Mouse (Mus musculus) CD4-positive, CD25-positive, alpha-beta regulatory T cell, adult 2 months (primary cell): ENCODE measurements around the gene Cnih2.

Source experiments
- DNase-seq: peaks from one replicate; pipeline ENCODE4 v3.0.0-alpha.2; 2012; ENCODE audit warnings: low read depth, low spot score

The Cnih2 gene

DNA sequence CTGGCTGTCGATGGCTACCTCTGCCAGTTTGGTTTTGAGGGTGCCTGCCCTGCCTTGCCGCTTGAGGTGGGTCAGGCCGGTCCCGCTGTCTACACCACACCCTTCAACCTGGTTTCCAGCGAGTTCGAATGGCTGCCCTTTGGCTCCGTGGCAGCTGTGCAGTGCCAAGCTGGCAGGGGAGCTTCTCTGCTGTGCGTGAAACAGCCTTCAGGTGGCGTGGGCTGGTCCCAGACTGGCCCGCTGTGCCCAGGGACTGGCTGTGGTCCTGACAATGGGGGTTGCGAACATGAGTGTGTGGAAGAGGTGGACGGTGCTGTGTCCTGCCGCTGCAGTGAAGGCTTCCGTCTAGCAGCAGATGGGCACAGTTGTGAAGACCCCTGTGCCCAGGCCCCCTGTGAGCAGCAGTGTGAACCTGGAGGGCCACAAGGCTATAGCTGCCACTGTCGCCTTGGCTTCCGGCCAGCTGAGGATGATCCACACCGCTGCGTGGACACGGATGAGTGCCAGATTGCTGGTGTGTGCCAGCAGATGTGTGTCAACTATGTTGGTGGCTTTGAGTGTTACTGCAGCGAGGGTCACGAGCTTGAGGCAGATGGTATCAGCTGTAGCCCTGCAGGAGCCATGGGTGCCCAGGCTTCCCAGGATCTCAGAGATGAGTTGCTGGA lies 29.6 kb downstream of the Cnih2 start:
- DNase-seq, result no peak

DNA sequence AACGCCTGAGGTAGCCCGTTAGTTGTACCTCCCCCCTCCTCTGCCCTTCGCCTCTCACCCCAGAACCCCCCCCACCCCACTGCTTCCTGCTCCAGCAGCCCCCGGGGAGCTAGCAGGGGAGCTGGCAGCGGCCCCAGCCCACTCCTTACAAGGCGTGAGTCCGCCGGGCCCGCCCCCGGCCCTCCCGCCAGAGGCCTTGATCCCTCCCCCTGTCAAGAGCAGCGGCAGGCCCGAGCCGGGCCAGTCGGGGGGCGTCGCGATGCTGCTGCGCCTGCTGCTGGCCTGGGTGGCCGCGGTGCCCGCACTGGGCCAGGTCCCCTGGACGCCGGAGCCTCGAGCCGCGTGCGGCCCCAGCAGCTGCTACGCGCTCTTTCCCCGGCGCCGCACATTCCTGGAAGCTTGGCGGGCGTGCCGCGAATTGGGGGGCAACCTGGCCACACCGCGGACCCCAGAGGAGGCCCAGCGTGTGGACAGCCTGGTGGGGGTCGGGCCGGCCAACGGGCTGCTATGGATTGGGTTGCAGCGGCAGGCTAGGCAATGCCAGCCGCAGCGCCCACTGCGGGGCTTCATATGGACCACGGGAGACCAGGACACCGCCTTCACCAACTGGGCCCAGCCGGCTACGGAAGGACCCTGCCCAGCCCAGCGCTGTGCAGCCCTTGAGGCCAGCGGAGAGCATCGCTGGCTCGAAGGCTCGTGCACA lies 30.3 kb downstream of the Cnih2 start, which contains the start of gene Cd248:
Gene Cd248 (plus strand): TSS at position 212 of the 703 bp plus-strand sequence.
- DNase-seq, result peak; percentile 54

DNA sequence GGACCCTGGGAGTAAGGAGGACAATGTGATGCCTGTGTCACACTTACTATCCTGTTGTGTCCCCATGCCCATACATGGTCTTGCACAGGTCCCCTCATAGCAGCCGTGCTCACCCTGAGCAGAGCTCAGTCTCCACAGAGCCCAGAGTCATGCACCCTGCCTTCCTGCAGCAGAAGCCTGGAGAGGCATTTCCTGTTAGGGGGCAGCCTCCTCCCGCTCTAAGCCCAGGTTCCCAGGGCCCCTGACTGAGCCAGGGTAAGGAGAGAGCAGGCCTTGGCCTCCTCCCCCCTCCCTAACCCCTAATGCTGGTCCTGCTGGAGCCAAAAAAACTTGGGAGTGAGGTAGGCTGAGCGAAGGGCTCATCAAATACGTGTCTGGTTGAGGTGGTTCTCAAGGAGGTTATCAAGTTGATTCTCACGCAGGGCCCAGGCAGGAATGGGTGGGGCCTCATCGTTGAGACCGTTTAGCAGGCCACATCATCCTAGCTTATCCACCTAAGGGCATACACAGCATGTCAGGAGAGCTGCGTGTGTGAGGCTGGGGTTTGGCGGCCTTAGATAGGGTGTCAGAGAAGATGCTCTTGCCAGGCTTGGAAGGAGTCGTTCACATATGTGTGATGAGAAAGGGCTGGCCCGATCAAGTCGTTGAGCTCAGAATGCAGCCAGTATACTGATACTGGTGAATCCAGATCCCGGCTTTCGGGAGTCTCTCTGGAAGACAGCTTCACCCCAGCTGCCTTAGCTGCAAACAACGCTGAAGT lies 31.1 kb downstream of the Cnih2 start:
- DNase-seq, result peak; percentile 24

DNA sequence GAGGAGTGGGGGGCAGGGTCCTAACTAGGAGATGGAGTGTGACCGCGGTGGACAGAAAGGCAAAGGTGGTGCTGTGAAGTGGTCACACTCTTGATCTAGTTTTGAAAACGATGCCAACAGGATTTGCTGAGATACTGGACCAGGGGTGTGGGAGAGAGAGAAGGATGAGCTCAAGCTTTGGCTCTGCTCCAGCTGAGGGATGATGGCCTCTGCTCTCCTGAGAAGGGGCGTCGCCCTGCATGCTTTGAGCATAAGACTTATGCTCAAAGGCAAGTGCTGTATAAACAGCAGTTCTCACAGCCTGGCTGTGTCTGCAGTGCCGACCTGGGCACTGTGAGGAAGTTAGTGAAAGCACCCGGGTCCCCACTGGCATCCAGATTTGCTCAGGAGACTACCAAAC lies 33.2 kb downstream of the Cnih2 start:
- no peak for DNase-seq

DNA sequence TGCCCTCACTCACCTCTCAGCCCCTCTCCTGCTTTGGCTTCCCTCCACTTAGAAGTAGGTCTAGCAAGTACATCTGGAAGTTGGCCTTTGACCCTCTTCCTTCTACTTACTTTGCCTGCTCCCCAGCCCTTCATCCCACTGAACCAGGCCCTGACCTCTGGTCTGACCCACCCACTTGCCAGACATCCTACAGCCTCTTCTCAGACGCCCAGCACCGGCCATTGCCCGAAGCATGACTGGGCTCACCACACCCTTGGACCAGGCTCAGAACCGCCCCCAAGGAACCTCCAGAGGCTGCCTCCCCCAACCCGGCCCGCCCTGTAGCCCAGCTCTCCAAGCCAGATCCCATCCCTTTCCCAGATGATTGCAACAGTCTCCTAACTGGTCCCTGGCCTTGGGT lies 35.9 kb downstream of the Cnih2 start:
- DNase-seq, result no peak

DNA sequence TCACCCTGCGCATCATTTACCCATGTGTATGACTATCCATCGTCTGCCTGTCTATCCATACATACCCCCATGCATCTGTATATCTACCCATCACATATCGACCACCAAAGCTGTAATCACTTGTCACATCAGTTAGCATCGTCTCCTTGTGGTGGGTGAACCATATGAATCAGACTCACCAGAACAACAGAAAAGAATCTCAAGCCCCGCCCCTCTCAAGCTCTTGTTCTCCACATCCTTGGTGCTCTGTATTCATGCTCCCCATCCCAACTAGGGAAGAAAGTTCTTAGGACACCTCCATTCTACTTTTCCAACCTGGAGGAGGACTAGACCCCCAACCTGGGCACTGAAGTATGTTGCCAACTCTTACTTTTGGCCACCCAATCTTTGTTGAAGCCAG lies 36.3 kb downstream of the Cnih2 start:
- DNase-seq, result no peak

DNA sequence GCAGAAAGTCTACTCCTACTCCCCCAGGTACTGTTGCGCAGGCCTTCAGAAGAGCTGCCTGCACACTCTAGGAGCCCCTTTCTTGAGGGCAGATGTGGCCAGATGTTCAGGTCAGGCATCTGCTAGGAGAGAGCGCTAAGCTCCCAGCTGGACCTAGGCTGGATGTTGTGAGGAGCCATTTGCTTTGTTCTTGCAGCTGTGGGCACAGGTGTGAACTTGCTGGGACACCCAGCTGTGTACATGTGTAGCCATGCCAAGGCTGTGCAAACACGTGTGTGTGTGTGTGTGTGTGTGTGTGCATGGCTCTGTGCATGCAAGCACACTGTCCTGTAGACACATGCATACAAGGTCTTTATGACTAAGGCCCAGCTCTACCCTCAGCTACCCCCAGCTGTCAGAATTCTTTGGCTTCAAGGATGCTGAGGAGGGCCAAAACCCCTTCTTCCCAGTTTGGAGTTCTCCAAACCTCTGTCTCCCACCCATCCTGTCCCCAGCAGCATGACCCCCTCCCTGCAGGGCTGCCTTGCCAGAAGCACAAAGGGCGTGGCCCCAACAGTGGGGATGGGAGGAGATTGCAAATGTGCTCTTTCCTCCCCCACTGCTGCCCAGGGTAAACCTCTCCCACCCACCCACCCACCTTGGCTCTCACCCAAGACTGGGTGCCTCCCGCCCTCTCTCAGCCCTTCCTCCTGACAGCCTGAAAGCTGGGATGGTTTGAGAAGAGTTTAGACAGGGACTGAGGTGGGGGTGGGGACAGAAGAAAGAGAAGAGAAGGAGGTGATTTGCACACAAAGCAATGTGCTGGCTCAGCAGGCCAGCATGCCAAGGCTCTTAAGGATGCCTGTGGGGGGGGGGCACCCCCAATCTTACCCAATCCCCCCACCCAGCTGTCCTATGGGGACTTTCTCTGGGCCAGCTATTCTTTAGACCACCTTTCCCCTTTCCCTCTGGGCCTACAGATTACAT lies 37.7 kb downstream of the Cnih2 start:
- peak; percentile 40 for DNase-seq

DNA sequence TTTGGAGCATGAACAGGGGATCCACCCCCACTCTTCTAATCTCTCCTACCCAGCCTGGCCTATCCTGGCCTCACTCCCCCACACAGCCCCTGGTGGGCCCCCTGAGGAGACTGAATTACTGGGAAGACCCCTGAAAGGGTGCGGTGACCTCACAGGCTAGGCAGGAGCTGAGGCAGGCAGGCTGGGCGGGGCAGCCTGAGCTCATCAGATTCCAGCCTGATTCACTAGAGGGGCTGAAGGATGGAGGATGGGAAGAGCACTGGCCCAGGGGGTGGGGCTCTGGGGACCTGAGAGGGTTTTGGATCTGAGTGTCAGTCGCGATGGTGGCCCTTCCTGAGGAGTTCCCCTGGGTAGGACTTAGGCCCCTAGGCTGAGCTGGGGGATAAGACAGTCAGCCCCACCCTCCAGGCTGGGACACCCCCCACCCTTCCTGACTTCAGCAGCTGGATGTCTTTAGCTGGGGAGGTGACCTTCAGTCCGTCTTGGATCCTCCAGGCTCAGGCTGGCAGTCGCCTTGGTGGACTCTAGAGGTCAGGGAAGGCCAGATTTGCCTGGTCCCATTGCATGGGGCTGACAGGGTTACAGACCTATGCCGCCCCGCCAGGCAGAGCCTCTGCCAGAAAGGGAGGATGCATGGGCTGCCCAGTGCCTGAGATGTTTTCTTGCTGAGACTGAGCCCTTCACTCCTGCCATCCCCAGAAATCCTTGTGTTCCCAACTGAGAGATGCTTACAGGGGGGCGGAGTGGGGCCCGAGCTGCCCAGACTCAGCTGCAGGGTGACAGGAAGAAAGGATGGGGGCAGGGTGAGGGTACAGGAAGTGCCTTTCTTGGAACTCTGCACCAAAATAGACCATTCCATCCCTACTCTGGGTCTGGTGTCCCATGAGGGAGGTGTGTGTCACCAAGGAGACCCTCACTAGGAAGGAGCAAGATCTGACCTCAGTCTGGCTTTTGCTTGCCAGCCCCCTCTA lies 39.2 kb downstream of the Cnih2 start:
- DNase-seq, result peak; percentile 41

DNA sequence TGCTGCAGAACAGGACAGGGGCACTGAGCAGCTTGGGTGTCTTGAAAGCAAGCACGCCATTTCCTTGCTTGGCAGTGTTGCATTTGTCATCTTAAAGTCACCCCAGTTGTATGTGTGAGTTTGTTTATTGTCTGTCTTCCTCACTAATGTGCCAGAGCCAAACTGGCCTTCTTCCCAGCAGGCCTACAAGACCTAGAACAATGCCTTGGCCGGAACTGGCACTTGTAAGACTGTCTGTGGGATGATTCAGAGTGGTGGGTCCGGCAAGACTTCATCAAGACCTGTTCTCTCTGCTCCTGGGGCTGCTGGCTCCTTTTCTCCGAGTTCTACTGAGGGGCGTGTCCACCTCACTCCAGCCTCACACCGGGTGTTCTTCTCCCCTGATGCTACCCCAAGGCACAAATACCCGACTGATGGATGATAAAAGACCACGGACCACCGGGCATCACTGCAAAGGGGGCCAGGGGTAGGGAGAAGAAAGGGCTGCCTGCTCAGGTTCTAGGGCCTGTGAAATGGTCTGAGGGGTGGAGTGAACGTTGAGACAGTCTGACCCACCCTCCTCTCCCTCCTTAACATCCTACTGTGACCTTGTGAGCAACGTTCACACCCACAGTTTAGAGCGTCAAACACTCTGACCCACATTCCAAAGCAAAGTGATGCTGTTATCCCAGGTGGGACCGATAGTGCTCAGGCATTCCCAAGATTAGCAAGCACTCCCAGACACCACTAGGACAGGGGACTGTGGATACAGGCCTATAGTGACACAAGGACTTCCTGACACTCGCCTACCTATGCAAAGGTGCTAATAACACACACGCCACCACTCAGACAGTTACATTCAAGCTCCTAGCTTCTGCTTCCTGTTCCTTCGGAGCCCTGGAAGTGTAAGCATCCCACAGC lies 40.2 kb downstream of the Cnih2 start:
- no peak for DNase-seq

DNA sequence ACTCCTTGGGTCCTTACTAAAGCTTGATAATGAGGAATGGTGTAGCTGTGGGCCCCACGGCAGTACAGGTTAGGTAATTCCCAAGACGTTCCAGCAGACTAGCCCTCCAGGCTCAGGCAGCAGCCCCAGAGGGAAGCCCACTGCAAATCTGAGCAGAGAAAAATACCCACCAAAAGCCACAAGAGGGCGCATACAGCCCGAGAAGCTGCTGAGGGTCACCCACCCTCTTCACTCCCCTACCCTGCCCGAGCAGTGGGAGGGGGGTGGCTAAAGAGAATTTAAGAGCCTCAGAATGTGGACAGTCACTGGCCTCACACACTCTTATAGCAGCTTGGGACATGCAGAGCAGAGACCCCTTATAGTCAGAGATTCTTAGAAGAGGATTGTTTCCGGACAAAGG lies 42.1 kb downstream of the Cnih2 start:
- peak; percentile 58 for DNase-seq

DNA sequence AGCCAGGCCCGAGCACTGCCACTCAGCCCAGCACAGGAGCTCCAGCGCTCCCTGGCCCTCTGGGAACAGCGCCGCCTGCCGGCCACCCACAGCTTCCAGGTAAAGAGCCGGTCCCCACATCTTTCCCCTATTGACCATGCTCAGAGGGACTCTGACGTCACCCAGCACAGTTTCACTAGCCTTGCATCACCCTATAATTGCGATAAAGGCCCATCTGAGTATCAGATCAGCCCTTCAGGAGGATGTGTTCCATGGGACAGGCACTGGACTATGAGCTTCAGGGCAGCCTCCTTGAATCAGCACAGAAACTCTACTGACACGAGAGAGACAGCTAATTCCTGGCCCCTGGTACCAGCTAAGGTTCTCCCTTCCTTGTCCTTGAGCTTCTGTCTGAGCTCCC lies 44.4 kb downstream of the Cnih2 start:
- DNase-seq, result peak; percentile 71

DNA sequence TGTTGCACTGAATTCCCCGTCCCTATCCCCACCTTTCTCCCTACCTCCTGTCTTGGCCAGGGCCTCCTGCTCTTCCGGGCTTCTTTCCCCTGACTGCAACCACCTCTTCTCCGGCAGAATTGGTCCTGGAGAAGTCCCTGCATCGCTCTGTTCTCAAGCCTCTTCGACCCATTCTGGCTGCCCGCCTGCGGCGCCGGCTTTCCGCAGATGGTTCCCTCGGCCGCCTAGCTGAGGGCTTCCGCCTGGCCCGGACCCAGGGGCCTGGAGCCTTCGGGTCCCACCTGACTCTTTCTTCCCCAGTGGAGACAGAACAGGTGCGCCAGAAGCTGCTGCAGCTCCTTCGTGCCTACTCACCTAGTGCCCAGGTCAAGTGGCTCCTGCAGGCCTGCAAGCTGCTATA lies 45.5 kb downstream of the Cnih2 start:
- DNase-seq, result no peak

DNA sequence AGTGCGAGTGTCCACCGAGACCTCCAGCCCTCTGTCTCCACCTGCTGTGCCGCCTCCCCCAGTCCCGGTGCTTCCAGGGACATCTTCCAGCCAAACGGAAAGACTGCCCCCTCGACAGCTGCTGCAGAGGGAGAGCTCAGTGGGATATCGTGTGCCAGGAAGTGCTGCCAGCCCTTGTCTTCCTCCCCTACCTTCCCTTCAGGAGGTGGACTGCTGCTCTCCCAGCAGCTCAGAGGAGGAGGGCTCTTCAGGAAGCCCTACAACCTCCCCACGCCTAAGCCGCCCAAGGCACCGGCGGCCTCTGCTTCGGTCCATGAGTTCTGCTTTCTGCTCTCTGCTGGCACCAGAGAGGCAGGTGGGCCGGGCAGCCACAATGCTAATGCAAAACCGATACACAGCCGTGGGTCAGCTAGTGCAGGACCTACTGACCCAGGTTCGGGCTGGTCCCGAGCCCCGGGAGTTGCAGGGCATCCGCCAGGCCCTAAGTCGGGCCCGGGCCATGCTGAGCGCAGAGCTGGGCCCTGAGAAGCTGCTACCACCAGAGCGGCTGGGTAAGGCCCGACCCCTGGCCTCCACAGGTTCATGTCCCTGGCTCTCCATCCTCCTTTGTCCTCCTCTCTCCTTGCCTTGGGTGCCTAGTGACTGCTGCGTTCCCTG lies 46.0 kb downstream of the Cnih2 start:
- DNase-seq, result no peak

DNA sequence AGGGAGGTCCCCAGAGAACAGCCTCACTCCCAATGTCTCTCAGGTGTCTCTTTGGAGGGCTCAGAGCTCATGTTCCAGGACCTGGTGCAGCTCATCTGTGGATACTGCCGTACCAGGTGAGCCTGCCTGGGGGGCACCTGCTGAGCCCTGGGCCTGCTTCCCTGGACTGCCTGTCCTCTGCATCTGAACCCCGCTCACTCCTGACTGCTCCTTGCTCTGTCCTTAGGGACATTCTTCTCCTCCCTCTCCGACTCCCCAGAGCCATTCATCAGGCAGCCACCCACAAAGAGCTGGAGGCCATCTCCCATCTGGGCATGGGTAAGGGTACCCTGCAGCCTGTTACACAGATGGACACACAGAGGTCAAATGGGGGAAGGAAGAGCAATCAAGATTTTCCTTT lies 46.8 kb downstream of the Cnih2 start:
- DNase-seq, result no peak

DNA sequence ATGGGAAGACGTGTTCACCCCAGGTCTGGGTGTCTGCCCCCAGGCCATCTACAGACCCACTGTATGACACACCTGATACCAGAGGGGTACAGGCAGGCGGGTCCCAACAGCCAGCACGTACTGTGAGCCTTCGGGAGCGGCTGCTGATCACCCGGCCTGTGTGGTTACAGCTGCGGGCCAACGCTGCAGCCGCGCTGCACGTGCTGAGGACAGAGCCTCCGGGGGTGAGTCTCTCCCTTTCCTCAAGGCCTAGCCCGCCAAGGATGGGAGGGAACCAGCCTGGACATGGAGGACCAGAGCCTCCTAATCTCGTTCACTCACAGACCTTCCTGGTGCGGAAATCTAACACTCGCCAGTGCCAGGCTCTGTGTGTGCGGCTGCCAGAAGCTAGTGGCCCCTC lies 47.3 kb downstream of the Cnih2 start:
- no peak for DNase-seq

DNA sequence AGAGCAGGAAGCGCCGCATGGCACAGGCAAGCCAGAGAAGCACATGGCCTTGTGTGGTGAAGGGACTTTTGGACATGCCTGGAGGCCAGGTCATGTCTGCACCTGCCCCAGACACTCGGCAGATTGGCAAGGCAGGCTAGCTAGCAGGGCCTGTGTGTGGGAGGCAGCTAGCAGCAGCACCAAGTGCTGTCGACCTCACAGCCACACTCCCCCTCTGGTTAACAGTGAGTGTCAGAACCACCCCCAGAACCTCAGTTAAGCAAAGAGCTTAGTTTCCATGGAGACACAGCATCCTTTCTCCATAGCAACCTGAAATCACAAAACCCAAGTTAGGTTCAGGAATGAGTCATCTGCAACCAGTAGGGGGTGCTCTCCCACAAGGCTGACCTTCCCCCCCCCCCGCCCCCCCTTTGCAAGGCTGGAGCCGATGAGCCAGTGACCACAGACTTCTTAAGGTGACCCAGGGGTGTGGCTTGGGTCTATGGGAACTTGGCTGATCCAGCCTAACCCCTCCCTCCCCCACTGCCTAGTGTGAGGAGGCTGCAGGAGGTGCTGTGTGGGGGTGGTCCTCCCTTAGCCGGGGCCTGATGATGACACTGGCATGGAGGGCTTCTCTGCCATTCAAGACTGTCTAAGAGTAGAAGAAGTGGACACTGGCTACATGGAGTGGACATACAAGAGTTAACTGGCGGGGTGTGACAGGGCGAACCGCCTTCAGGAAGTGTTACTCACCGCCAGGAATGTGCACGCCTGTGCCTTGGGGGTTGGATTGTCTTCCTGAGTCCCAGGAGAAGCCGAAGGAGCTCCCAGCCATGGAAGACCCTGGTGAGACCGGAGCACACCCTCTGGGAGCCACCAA lies 48.0 kb downstream of the Cnih2 start, which contains the start of gene Rin1:
Gene Rin1 (plus strand): TSS at position 435 of the 859 bp plus-strand sequence.
- peak; percentile 73 for DNase-seq

DNA sequence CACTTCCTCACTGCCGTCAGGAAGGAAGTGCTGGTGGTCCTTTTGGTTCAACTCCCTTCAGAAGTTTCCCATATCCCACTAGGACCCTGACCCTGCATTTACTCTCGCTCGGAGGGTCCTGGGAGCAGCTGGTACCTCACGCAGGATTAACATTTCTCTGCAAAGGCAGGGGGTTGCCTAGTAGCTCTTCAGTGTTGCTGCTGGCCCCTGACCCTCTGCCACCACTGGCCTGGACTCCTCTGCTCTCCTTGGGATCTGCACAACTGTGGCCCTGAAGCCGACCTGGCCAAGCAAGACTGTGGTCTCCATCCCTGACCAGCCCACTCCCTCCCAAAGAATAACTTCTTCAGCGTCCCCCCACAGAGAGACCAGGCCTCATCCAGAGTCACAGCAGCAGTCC lies 49.0 kb downstream of the Cnih2 start:
- no peak for DNase-seq
